Mouse (Mus musculus) B cell, adult 67 days (primary cell): ENCODE data around the gene Lck. TPM values are rescaled to one million over a fixed set of nuclear protein-coding genes. Genes with fewer than 3 reads are reported as not detected.

ENCODE experiments used
- total RNA-seq, 2 experiments: library from RNA; stranded (reverse); gene quantifications; 4 replicates each; pipeline ENCODE4 v1.2.4; 2023

Gene Lck
- total RNA-seq, result 10 to 100 TPM; 23.5 to 26.4 TPM

GRCm38 (mm10) chr4:129573430-129573829 lies at the start of gene Lck:
TSS of gene Lck (minus strand) at chr4:129573641.

GRCm38 (mm10) chr4:129618786-129619691 lies 45.6 kb upstream of the Lck start, which contains the start of gene Iqcc:
TSS of gene Iqcc (minus strand) at chr4:129619099.

GRCm38 (mm10) chr4:129614093-129614492 lies 40.7 kb upstream of the Lck start, which contains the start of gene Dcdc2b:
TSS of gene Dcdc2b (minus strand) at chr4:129614257.

GRCm38 (mm10) chr4:129600233-129601158 lies 27.1 kb upstream of the Lck start, which contains the start of the genes Eif3i and Tmem234:
TSS of gene Eif3i (minus strand) at chr4:129600648.
TSS of gene Tmem234 (plus strand) at chr4:129600668.

GRCm38 (mm10) chr4:129578466-129578865 lies 5.0 kb upstream of the Lck start, which contains the start of gene Fam167b:
TSS of gene Fam167b (minus strand) at chr4:129578549.

GRCm38 (mm10) chr4:129542592-129543141 lies 30.8 kb downstream of the Lck start, which contains the start of gene Hdac1:
TSS of gene Hdac1 (minus strand) at chr4:129542713.

GRCm38 (mm10) chr4:129513086-129513767 lies 60.2 kb downstream of the Lck start, which contains the start of gene Marcksl1:
TSS of gene Marcksl1 (plus strand) at chr4:129513581.

Other genes starting within 250 kb of the Lck start
- 100 to 1,000 TPM; 148 to 152 TPM for gene Rbbp4, start 238.3 kb downstream of the Lck start, total RNA-seq
- 10 to 100 TPM; 41.3 to 51.8 TPM for gene Zbtb8os, start 237.9 kb downstream of the Lck start, total RNA-seq
- gene Zbtb8a, start 195.5 kb downstream of the Lck start, total RNA-seq, result 1 to 10 TPM; 2.3 to 3.3 TPM
- gene Zbtb8b, start 132.8 kb downstream of the Lck start, total RNA-seq, result not detected
- gene Bsdc1, start 112.1 kb downstream of the Lck start, total RNA-seq, result 100 to 1,000 TPM; 105 to 112 TPM
- not detected for gene Tssk3, start 82.6 kb downstream of the Lck start, total RNA-seq
- 1 to 10 TPM in 1 of 2 experiments, not detected in 1; 1.4 TPM for gene Fam229a, start 82.5 kb downstream of the Lck start, total RNA-seq
- gene Marcksl1, start 60.1 kb downstream of the Lck start, total RNA-seq, result 10 to 100 TPM; 73.3 to 75.0 TPM
- 100 to 1,000 TPM; 190 to 192 TPM for gene Hdac1, start 30.9 kb downstream of the Lck start, total RNA-seq
- not detected for gene Fam167b, start 4.9 kb upstream of the Lck start, total RNA-seq
- gene Eif3i, start 27.0 kb upstream of the Lck start, total RNA-seq, result 100 to 1,000 TPM; 143 to 157 TPM
- gene Tmem234, start 27.0 kb upstream of the Lck start, total RNA-seq, result 100 to 1,000 TPM; 125 TPM
- 1 to 10 TPM; 3.5 to 4.3 TPM for gene Dcdc2b, start 40.6 kb upstream of the Lck start, total RNA-seq
- gene Iqcc, start 45.5 kb upstream of the Lck start, total RNA-seq, result 10 to 100 TPM; 15.7 to 22.1 TPM
- 10 to 100 TPM; 15.8 to 29.5 TPM for gene Ccdc28b, start 50.3 kb upstream of the Lck start, total RNA-seq
- gene Txlna, start 67.4 kb upstream of the Lck start, total RNA-seq, result 10 to 100 TPM; 67.3 to 87.3 TPM
- gene Kpna6, start 99.1 kb upstream of the Lck start, total RNA-seq, result 10 to 100 TPM; 47.4 to 53.2 TPM
- gene Tmem39b, start 123.2 kb upstream of the Lck start, total RNA-seq, result 10 to 100 TPM; 19.4 to 23.5 TPM
- 100 to 1,000 TPM; 132 to 146 TPM for gene Khdrbs1, start 168.7 kb upstream of the Lck start, total RNA-seq
- gene Ptp4a2, start 237.6 kb upstream of the Lck start, total RNA-seq, result 100 to 1,000 TPM; 408 to 444 TPM